Mouse (Mus musculus): ENCODE measurements around the gene Clec4b1.
"Not testable (repeated sequence)": the region's sequence is repeated elsewhere in the genome, so short reads cannot be mapped to it uniquely, and the experiment has no call there.

Clec4b1 gene

GRCm38 (mm10) chr6:123049742-123050372, at the start of gene Clec4b1:
Gene Clec4b1, plus strand, starts transcription at chr6:123049962.
- DNase-seq, result no peak

- not testable (repeated sequence) for DNase-seq
These were observed 45.1 kb upstream of the Clec4b1 start for GRCm38 (mm10) chr6:123004696-123005095.

DNA sequence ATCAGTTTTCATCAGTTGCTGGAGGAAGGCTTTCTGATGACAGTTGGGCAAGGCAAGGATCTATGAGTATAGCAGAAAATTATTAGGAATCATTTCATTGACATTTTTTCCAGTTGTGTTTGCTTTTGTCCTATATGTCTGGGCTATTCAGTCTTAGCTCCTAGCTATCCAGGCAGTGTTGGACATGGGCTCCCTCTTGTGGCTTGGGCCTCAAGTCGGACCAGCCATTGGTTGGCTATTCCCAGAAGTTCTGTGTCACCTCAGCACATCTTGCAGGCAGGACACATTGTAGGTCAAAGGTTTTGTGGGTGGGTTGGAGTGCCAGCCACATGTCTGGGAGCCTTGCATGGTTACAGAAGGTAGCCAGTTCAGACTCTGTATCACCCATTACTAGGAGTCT, 44.2 kb upstream of the Clec4b1 start:
- no peak for DNase-seq

DNA sequence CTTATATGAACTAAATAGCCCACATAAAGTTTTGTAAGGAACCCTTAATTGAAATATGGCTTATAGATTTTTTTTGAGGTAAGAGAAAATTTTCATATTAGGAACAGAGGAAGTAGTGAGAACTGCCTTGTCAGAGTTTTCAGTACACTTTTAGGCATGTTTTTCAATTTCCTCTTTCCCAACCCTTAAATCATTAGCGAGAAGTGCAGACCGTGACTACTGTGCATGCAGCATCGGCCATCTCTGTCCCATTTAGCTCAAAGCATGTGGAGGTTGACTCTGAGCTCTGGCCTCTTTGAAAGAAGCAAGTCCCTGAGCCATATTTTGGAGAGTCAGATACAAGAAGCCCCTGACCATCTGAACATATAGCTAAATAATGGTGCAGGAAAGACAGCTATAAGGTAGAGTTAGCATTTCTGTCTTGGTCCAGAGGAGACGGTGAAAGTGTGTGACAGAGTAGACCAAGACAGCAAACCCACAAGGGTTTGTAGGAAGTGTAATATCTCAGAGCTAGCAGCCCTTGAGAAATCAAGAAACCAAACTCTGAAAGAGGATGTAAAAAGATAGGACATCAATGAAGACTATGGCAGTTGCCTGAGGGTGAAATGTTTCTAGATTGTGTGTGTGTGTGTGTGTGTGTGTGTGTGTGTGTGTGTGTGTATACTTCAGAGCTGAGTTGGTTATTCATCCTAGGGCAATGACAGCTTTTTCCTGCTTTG, 45.5 kb downstream of the Clec4b1 start:
- no peak for DNase-seq

- DNase-seq, result not testable (repeated sequence)
These were observed 56.4 kb downstream of the Clec4b1 start, which contains the start of gene Clec4a2 for GRCm38 (mm10) chr6:123106128-123106527. Gene Clec4a2, plus strand, starts transcription at chr6:123106428.

All from lung, postnatal 10 days (tissue).